Mouse (Mus musculus) large intestine, adult 2 months (tissue): ENCODE results near the gene Mllt6. TPM values are rescaled to one million over a fixed set of nuclear protein-coding genes. Genes with fewer than 3 reads are reported as not detected.

Experiments used
- polyA plus RNA-seq: library from polyadenylated mRNA; depleted of rRNA; stranded (reverse); fragments of >200 nt; gene quantifications from 2 replicates; pipeline ENCODE4 v1.2.3, GENCODE M21; 2012; rRNA removed

Mllt6 gene
- polyA plus RNA-seq, 1 experiment = 15.8 TPM

Other genes starting within 250 kb of the Mllt6 start
- gene Arhgap23, start 247.9 kb upstream of the Mllt6 start, polyA plus RNA-seq = 5.7 and 6.4 TPM in 2 replicates
- gene 4933428G20Rik, start 163.1 kb upstream of the Mllt6 start, polyA plus RNA-seq = not detected in 2 replicates
- 0.14 and 0.19 TPM in 2 replicates for gene Srcin1, start 87.2 kb upstream of the Mllt6 start, polyA plus RNA-seq
- gene Epop, start 33.7 kb upstream of the Mllt6 start, polyA plus RNA-seq = 1.2 and 1.5 TPM in 2 replicates
- 318 and 359 TPM in 2 replicates for gene Cisd3, start 22.4 kb downstream of the Mllt6 start, polyA plus RNA-seq
- 26.2 and 38.3 TPM in 2 replicates for gene Pcgf2, start 37.1 kb downstream of the Mllt6 start, polyA plus RNA-seq
- 509 and 538 TPM in 2 replicates for gene Psmb3, start 40.0 kb downstream of the Mllt6 start, polyA plus RNA-seq
- 4.5 and 5.3 TPM in 2 replicates for gene Pip4k2b, start 81.3 kb downstream of the Mllt6 start, polyA plus RNA-seq
- 5.1 and 7.0 TPM in 2 replicates for gene Cwc25, start 103.1 kb downstream of the Mllt6 start, polyA plus RNA-seq
- 0.22 TPM in 1 of 2 replicates, not detected in the other for gene 1700001P01Rik, start 112.5 kb downstream of the Mllt6 start, polyA plus RNA-seq
- gene Rpl23, start 119.0 kb downstream of the Mllt6 start, polyA plus RNA-seq = 115 and 147 TPM in 2 replicates
- gene Lasp1, start 135.6 kb downstream of the Mllt6 start, polyA plus RNA-seq = 251 and 313 TPM in 2 replicates
- gene B230217C12Rik, start 177.4 kb downstream of the Mllt6 start, polyA plus RNA-seq = 1.2 and 1.4 TPM in 2 replicates
- 0.27 and 0.33 TPM in 2 replicates for gene Fbxo47, start 220.7 kb downstream of the Mllt6 start, polyA plus RNA-seq